Mouse (Mus musculus): Measurements from ENCODE around the gene Kdm7a. TPM values are rescaled to one million over a fixed set of nuclear protein-coding genes. Genes with fewer than 3 reads are reported as not detected.

Gene Kdm7a
- total RNA-seq (2021): 10 to 100 TPM; 12.3 to 12.5 TPM

GRCm38 (mm10) chr6:39206581-39207461 lies at the start of gene Kdm7a:
Gene Kdm7a (minus strand): TSS chr6:39206789.
- peak; percentile 89 for DNase-seq

- no peak for DNase-seq
Measured at GRCm38 (mm10) chr6:39255271-39255670, 48.7 kb upstream of the Kdm7a start.

GRCm38 (mm10) chr6:39250055-39250454 lies 43.5 kb upstream of the Kdm7a start:
- DNase-seq: no peak

GRCm38 (mm10) chr6:39249176-39249770 lies 42.7 kb upstream of the Kdm7a start:
- no peak for DNase-seq

- DNase-seq: no peak
Measured at GRCm38 (mm10) chr6:39244066-39244465, 37.5 kb upstream of the Kdm7a start.

GRCm38 (mm10) chr6:39243511-39243961 lies 36.9 kb upstream of the Kdm7a start:
- peak; percentile 23 for DNase-seq

GRCm38 (mm10) chr6:39242718-39243471 lies 36.3 kb upstream of the Kdm7a start:
- peak; percentile 92 for DNase-seq

GRCm38 (mm10) chr6:39241421-39241891 lies 34.9 kb upstream of the Kdm7a start:
- peak; percentile 24 for DNase-seq

GRCm38 (mm10) chr6:39240956-39241355 lies 34.4 kb upstream of the Kdm7a start:
- DNase-seq: no peak

GRCm38 (mm10) chr6:39237887-39238286 lies 31.3 kb upstream of the Kdm7a start:
- DNase-seq: no peak

GRCm38 (mm10) chr6:39232617-39233016 lies 26.0 kb upstream of the Kdm7a start:
- no peak for DNase-seq

GRCm38 (mm10) chr6:39230664-39231063 lies 24.1 kb upstream of the Kdm7a start:
- DNase-seq: no peak

- DNase-seq: no peak
Measured at GRCm38 (mm10) chr6:39226610-39226955, 20.0 kb upstream of the Kdm7a start.

GRCm38 (mm10) chr6:39225876-39226609 lies 19.5 kb upstream of the Kdm7a start:
- DNase-seq: peak; percentile 11

GRCm38 (mm10) chr6:39223328-39223885 lies 16.8 kb upstream of the Kdm7a start:
- DNase-seq: no peak

GRCm38 (mm10) chr6:39222487-39222886 lies 15.9 kb upstream of the Kdm7a start:
- no peak for DNase-seq

- DNase-seq: no peak
Measured at GRCm38 (mm10) chr6:39217961-39218360, 11.4 kb upstream of the Kdm7a start.

- DNase-seq: no peak
Measured at GRCm38 (mm10) chr6:39217138-39217537, 10.5 kb upstream of the Kdm7a start.

- no peak for DNase-seq
Measured at GRCm38 (mm10) chr6:39214949-39215606, 8.5 kb upstream of the Kdm7a start.

- DNase-seq: no peak
Measured at GRCm38 (mm10) chr6:39209677-39210076, 3.1 kb upstream of the Kdm7a start.

- DNase-seq: no peak
Measured at GRCm38 (mm10) chr6:39208181-39208580, 1.6 kb upstream of the Kdm7a start.

Measured in heart, postnatal 4 days (tissue).